Mouse (Mus musculus): ENCODE data around the gene Foxj2. TPM values are rescaled to one million over a fixed set of nuclear protein-coding genes. Genes with fewer than 3 reads are reported as not detected.

The Foxj2 gene
- polyA plus RNA-seq, 1 experiment = 23.7 TPM

- peak overlapping the region; percentile 94 for H3K27ac ChIP-seq (ENCODE audit: insufficient read depth, low read length)
- TF ChIP-seq POLR2A (IDR thresholded peaks at IDR 0.05; ENCODE audit: low read depth, low read length) (no peak), CTCF (IDR thresholded peaks at IDR 0.05; ENCODE audit: borderline replicate concordance, insufficient read depth, low read length) (no peak)
- peak overlapping the region; percentile 22 for H3K4me3 ChIP-seq (ENCODE audit: insufficient read depth, low read length)
- H3K4me1 ChIP-seq (ENCODE audit: control insufficient read depth, insufficient read depth, low read length) = no peaks in the 10 kb centered on the region
These were observed 7.7 kb upstream of the Foxj2 start for GRCm38 (mm10) chr6:122811771-122812600.

GRCm38 (mm10) chr6:122812716-122813115 lies 7.0 kb upstream of the Foxj2 start:
- H3K4me3 ChIP-seq (ENCODE audit: insufficient read depth, low read length) = no peak overlapping the region
- no peak overlapping the region for H3K27ac ChIP-seq (ENCODE audit: insufficient read depth, low read length)
- H3K4me1 ChIP-seq (ENCODE audit: control insufficient read depth, insufficient read depth, low read length) = no peaks in the 10 kb centered on the region
- TF ChIP-seq CTCF (IDR thresholded peaks at IDR 0.05; ENCODE audit: borderline replicate concordance, insufficient read depth, low read length) (no peak), POLR2A (IDR thresholded peaks at IDR 0.05; ENCODE audit: low read depth, low read length) (no peak)

GRCm38 (mm10) chr6:122813640-122814039 lies 6.1 kb upstream of the Foxj2 start:
- Histone ChIP-seq H3K4me1 (ENCODE audit: control insufficient read depth, insufficient read depth, low read length) (no peaks in the 10 kb centered on the region), H3K27ac (ENCODE audit: insufficient read depth, low read length) (no peak overlapping the region), H3K4me3 (ENCODE audit: insufficient read depth, low read length) (no peak overlapping the region)
- no peak for TF ChIP-seq POLR2A (IDR thresholded peaks at IDR 0.05; ENCODE audit: low read depth, low read length)
- TF ChIP-seq CTCF (IDR thresholded peaks at IDR 0.05; ENCODE audit: borderline replicate concordance, insufficient read depth, low read length) = no peak

- peaks cover 16% of the 10 kb centered on the region for H3K4me1 ChIP-seq (ENCODE audit: control insufficient read depth, insufficient read depth, low read length)
- TF ChIP-seq CTCF (IDR thresholded peaks at IDR 0.05; ENCODE audit: borderline replicate concordance, insufficient read depth, low read length) = no peak
- peak; percentile 42; the same call in 1 of the 2 replicates for TF ChIP-seq POLR2A (IDR thresholded peaks at IDR 0.05; ENCODE audit: low read depth, low read length)
- H3K27ac ChIP-seq (ENCODE audit: insufficient read depth, low read length) = peak overlapping the region; percentile 24; the same call in 1 of the 2 replicates
- peak overlapping the region; percentile 80 for H3K4me3 ChIP-seq (ENCODE audit: insufficient read depth, low read length)
These were observed 521 bp downstream of the Foxj2 start for GRCm38 (mm10) chr6:122820071-122820798.

GRCm38 (mm10) chr6:122820799-122821650 lies 1.3 kb downstream of the Foxj2 start:
- Histone ChIP-seq H3K4me1 (ENCODE audit: control insufficient read depth, insufficient read depth, low read length) (peaks cover 23% of the 10 kb centered on the region), H3K27ac (ENCODE audit: insufficient read depth, low read length) (no peak overlapping the region), H3K4me3 (ENCODE audit: insufficient read depth, low read length) (peak overlapping the region; percentile 80)
- TF ChIP-seq CTCF (IDR thresholded peaks at IDR 0.05; ENCODE audit: borderline replicate concordance, insufficient read depth, low read length) (no peak), POLR2A (IDR thresholded peaks at IDR 0.05; ENCODE audit: low read depth, low read length) (no peak)

GRCm38 (mm10) chr6:122821822-122822221 lies 2.1 kb downstream of the Foxj2 start:
- Histone ChIP-seq H3K4me3 (ENCODE audit: insufficient read depth, low read length) (no peak overlapping the region), H3K27ac (ENCODE audit: insufficient read depth, low read length) (no peak overlapping the region), H3K4me1 (ENCODE audit: control insufficient read depth, insufficient read depth, low read length) (peaks cover 26% of the 10 kb centered on the region)
- TF ChIP-seq CTCF (IDR thresholded peaks at IDR 0.05; ENCODE audit: borderline replicate concordance, insufficient read depth, low read length) = no peak
- TF ChIP-seq POLR2A (IDR thresholded peaks at IDR 0.05; ENCODE audit: low read depth, low read length) = no peak

- no peak for TF ChIP-seq CTCF (IDR thresholded peaks at IDR 0.05; ENCODE audit: borderline replicate concordance, insufficient read depth, low read length)
- no peak for TF ChIP-seq POLR2A (IDR thresholded peaks at IDR 0.05; ENCODE audit: low read depth, low read length)
- no peak overlapping the region for H3K27ac ChIP-seq (ENCODE audit: insufficient read depth, low read length)
- H3K4me1 ChIP-seq (ENCODE audit: control insufficient read depth, insufficient read depth, low read length) = peaks cover 27% of the 10 kb centered on the region
- no peak overlapping the region for H3K4me3 ChIP-seq (ENCODE audit: insufficient read depth, low read length)
These were observed 4.4 kb downstream of the Foxj2 start for GRCm38 (mm10) chr6:122824086-122824485.

- H3K4me3 ChIP-seq (ENCODE audit: insufficient read depth, low read length) = no peak overlapping the region
- H3K27ac ChIP-seq (ENCODE audit: insufficient read depth, low read length) = no peak overlapping the region
- H3K4me1 ChIP-seq (ENCODE audit: control insufficient read depth, insufficient read depth, low read length) = peaks cover 27% of the 10 kb centered on the region
- TF ChIP-seq CTCF (IDR thresholded peaks at IDR 0.05; ENCODE audit: borderline replicate concordance, insufficient read depth, low read length) (no peak), POLR2A (IDR thresholded peaks at IDR 0.05; ENCODE audit: low read depth, low read length) (no peak)
These were observed 5.5 kb downstream of the Foxj2 start for GRCm38 (mm10) chr6:122825166-122825565.

Measured in embryonic fibroblast, embryonic 13.5 days (primary cell).